Mouse (Mus musculus) lung, postnatal 0 days (tissue): ENCODE measurements around the gene Ciz1.

ENCODE experiments used
- CTCF ChIP-seq: IDR thresholded peaks from 2 replicates; pipeline ENCODE4 v1.5.1; 2016; ENCODE audit warnings: antibody characterized with exemption, mild to moderate bottlenecking
- EP300 ChIP-seq: IDR thresholded peaks from 2 replicates; pipeline ENCODE4 v1.6.1; 2016; ENCODE audit warnings: antibody characterized with exemption, mild to moderate bottlenecking, control low read depth

DNA sequence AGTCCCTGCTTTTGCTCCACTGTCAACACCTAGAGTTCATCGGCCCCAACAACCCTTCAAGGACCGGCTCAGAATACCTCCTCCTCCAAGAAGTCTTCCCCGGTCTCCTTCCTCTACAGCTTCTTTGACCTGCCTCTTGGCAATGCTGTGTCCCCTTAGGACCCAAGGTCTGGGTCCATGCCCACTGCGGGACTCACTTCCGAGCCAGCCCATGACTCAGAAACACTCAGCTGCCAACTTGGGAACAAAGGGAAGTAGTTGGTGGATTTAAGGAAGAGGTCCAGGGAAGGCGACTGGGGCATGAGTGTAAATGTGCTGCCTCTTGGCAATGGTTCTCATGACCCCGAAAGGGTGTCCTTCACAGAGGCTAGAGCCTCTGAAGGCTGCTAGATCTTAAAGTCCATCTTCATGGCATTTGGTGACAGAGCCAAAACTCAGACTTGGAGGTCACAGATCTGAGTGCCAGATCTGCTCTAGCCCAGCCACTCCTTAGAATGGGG, 27.9 kb downstream of the Ciz1 start:
- TF ChIP-seq CTCF (no peak), EP300 (no peak)
